Mouse (Mus musculus): ENCODE measurements at regions not wholly inside any gene's neighbourhood (a gene's known extent, or its start where the extent isn't known, plus 50 kb on each side); places are given as distances from the start of the nearest gene placed in this dataset.

GRCm38 (mm10) chr6:67165091-67165490 is 72.9 kb upstream of the Serbp1 start:
- no peak for TF ChIP-seq CTCF (IDR thresholded peaks at IDR 0.05)
- intact Hi-C loops (cut with DNase I), result loop anchor here (10.0 kb wide), 1 partner anchor 630 kb away; the partner anchor contains the start of gene Mad2l1
- no peak for DNase-seq
- Histone ChIP-seq H3K4me3 (no peak overlapping the region), H3K27ac (no peak overlapping the region)

GRCm38 (mm10) chr6:67163947-67164346 is 74.0 kb upstream of the Serbp1 start:
- Histone ChIP-seq H3K4me3 (no peak overlapping the region), H3K27ac (no peak overlapping the region)
- TF ChIP-seq CTCF (IDR thresholded peaks at IDR 0.05), result no peak
- no peak for DNase-seq
- intact Hi-C loops (cut with DNase I), result loop anchor here (5.0 to 10.0 kb wide), 2 partner anchors 267 to 629 kb away; partner anchors contain the start of genes Gng12 and Mad2l1

- no peak overlapping the region for H3K4me3 ChIP-seq
- TF ChIP-seq CTCF (IDR thresholded peaks at IDR 0.05), result no peak
- DNase-seq, result no peak
- intact Hi-C loops (cut with DNase I), result loop anchor here (5.0 to 10.0 kb wide), 2 partner anchors 266 to 628 kb away; partner anchors contain the start of genes Gng12 and Mad2l1
- no peak overlapping the region for H3K27ac ChIP-seq
Measured at GRCm38 (mm10) chr6:67162814-67163213, 75.2 kb upstream of the Serbp1 start.

GRCm38 (mm10) chr6:67161610-67162009 is 76.4 kb upstream of the Serbp1 start:
- intact Hi-C loops (cut with DNase I), result loop anchor here (5.0 to 10.0 kb wide), 2 partner anchors 264 to 627 kb away; partner anchors contain the start of genes Gng12 and Mad2l1
- H3K27ac ChIP-seq, result no peak overlapping the region
- H3K4me3 ChIP-seq, result no peak overlapping the region
- TF ChIP-seq CTCF (IDR thresholded peaks at IDR 0.05), result no peak
- DNase-seq, result no peak

- Histone ChIP-seq H3K4me3 (no peak overlapping the region), H3K27ac (no peak overlapping the region)
- TF ChIP-seq CTCF (IDR thresholded peaks at IDR 0.05), result no peak
- no peak for DNase-seq
- intact Hi-C loops (cut with DNase I), result loop anchor here (5.0 to 10.0 kb wide), 2 partner anchors 263 to 626 kb away; partner anchors contain the start of genes Gng12 and Mad2l1
Measured at GRCm38 (mm10) chr6:67160564-67160963, 77.4 kb upstream of the Serbp1 start.

- DNase-seq, result no peak
- no peak overlapping the region for H3K4me3 ChIP-seq
- intact Hi-C loops (cut with DNase I), result loop anchor here (2.0 to 10.0 kb wide), 4 partner anchors 123 to 625 kb away; partner anchors contain the start of genes Gadd45a, Gng12 and Mad2l1
- TF ChIP-seq CTCF (IDR thresholded peaks at IDR 0.05), result no peak
- no peak overlapping the region for H3K27ac ChIP-seq
Measured at GRCm38 (mm10) chr6:67159726-67160523, 78.1 kb upstream of the Serbp1 start.

- DNase-seq, result no peak
- Histone ChIP-seq H3K4me3 (no peak overlapping the region), H3K27ac (no peak overlapping the region)
- no peak for TF ChIP-seq CTCF (IDR thresholded peaks at IDR 0.05)
- intact Hi-C loops (cut with DNase I), result loop anchor here (2.0 to 5.0 kb wide), 2 partner anchors 122 to 318 kb away; partner anchors contain the start of gene Gadd45a
Measured at GRCm38 (mm10) chr6:67159224-67159623, 78.8 kb upstream of the Serbp1 start.

GRCm38 (mm10) chr6:67158765-67159164 is 79.2 kb upstream of the Serbp1 start:
- Histone ChIP-seq H3K4me3 (no peak overlapping the region; the same call in 1 of the 2 replicates), H3K27ac (no peak overlapping the region)
- DNase-seq, result peak; percentile 90
- intact Hi-C loops (cut with DNase I), result loop anchor here (1.0 to 5.0 kb wide), 3 partner anchors 121 to 318 kb away; partner anchors contain the start of gene Gadd45a
- peak; percentile 85 for TF ChIP-seq CTCF (IDR thresholded peaks at IDR 0.05)

- no peak; the same call in 1 of the 2 replicates for TF ChIP-seq CTCF (IDR thresholded peaks at IDR 0.05)
- Histone ChIP-seq H3K4me3 (no peak overlapping the region), H3K27ac (no peak overlapping the region)
- DNase-seq, result no peak
- intact Hi-C loops (cut with DNase I), result no loop called here
Measured at GRCm38 (mm10) chr6:67152845-67153468, 85.0 kb upstream of the Serbp1 start.

- DNase-seq, result no peak
- intact Hi-C loops (cut with DNase I), result no loop called here
Measured at GRCm38 (mm10) chr6:67151515-67151914, 86.5 kb upstream of the Serbp1 start.

GRCm38 (mm10) chr6:67149425-67149824 is 88.6 kb upstream of the Serbp1 start:
- intact Hi-C loops (cut with DNase I), result no loop called here
- DNase-seq, result no peak
- Histone ChIP-seq H3K4me3 (no peak overlapping the region), H3K27ac (no peak overlapping the region)
- no peak for TF ChIP-seq CTCF (IDR thresholded peaks at IDR 0.05)

More at GRCm38 (mm10) chr6:67151515-67151914, 86.5 kb upstream of the Serbp1 start:
- Histone ChIP-seq H3K27ac (no peak overlapping the region), H3K4me3 (no peak overlapping the region)
- TF ChIP-seq CTCF (IDR thresholded peaks at IDR 0.05), result no peak

GRCm38 (mm10) chr6:67146708-67147107 is 91.3 kb upstream of the Serbp1 start:
- no peak for TF ChIP-seq CTCF (IDR thresholded peaks at IDR 0.05)
- H3K27ac ChIP-seq, result no peak overlapping the region
- no peak for DNase-seq
- intact Hi-C loops (cut with DNase I), result no loop called here
- no peak overlapping the region for H3K4me3 ChIP-seq

- no peak for TF ChIP-seq CTCF (IDR thresholded peaks at IDR 0.05)
- intact Hi-C loops (cut with DNase I), result no loop called here
- no peak for DNase-seq
Measured at GRCm38 (mm10) chr6:67145969-67146368, 92.0 kb upstream of the Serbp1 start.

More at GRCm38 (mm10) chr6:67145969-67146368, 92.0 kb upstream of the Serbp1 start:
- Histone ChIP-seq H3K4me3 (no peak overlapping the region), H3K27ac (no peak overlapping the region)

Data from gastrocnemius, adult 2 months (tissue).